Comparison of ENCODE assay signal across 8 mouse cellular contexts in genomic region chr15:86089991-86090529, GRCm38 (mm10). TPM values are rescaled to one million over a fixed set of nuclear protein-coding genes. Genes with fewer than 3 reads are reported as not detected.
DNase-seq lines count a peak whose midpoint lies in the region; TF ChIP-seq lines count a peak whose summit lies in the region.

No protein-coding gene starts in this region.

- no peak for TF ChIP-seq CTCF in heart, adult 2 months (IDR thresholded peaks at IDR 0.05)
- TF ChIP-seq CTCF in thymus, adult 2 months (IDR thresholded peaks at IDR 0.05; ENCODE audit: borderline replicate concordance, control insufficient read depth, extremely low read depth, insufficient read depth, low read length, poor library complexity): no peak

- H3K4me1 ChIP-seq in heart, adult 2 months (ENCODE audit: control insufficient read depth, insufficient read depth, low read length): peaks cover 54% of the 10 kb centered on the region
- peaks cover 22% of the 10 kb centered on the region for H3K4me1 ChIP-seq in thymus, adult 2 months (replicated peaks; ENCODE audit: control insufficient read depth, insufficient read depth, low read length)

- peaks cover 4% of the 10 kb centered on the region for H3K36me3 ChIP-seq in heart, adult 2 months (ENCODE audit: control insufficient read depth, insufficient read depth, low read length)
- H3K36me3 ChIP-seq in thymus, adult 2 months (ENCODE audit: control insufficient read depth, insufficient read depth, low read length): no peaks in the 10 kb centered on the region

- DNase-seq in adipocyte (ENCODE audit: low spot score): peak; percentile 97
- DNase-seq in embryo, embryonic 11 days: peak; percentile 69
- DNase-seq in heart, adult 2 months: peak; percentile 81 to 90
- DNase-seq in kidney, adult 18-20 months: peak; percentile 75
- peak; percentile 88 for DNase-seq in lung, postnatal 10 days
- peak; percentile 60 for DNase-seq in testis, postnatal 10 days (ENCODE audit: low spot score)
- DNase-seq in thymus, adult 2 months: no peak
- DNase-seq in spleen, adult 12 weeks (ENCODE audit: low spot score): no peak

- TF ChIP-seq POLR2A in heart, adult 2 months (IDR thresholded peaks at IDR 0.05; ENCODE audit: insufficient read depth, low read depth, low read length): peak; percentile 62
- TF ChIP-seq POLR2A in thymus, adult 2 months (IDR thresholded peaks at IDR 0.05; ENCODE audit: control insufficient read depth, extremely low read depth, insufficient read depth, low read length, poor library complexity): no peak

- no peaks in the 10 kb centered on the region for H3K27me3 ChIP-seq in heart, adult 2 months (ENCODE audit: control insufficient read depth, insufficient read depth, low read length)
- H3K27me3 ChIP-seq in thymus, adult 2 months (ENCODE audit: control insufficient read depth, insufficient read depth, low read length): no peaks in the 10 kb centered on the region

- intact Hi-C loops in heart, adult 2 months (cut with DNase I): loop anchor here (1.0 kb wide), 1 partner anchor 32 kb away; no protein-coding TSS in a partner anchor

- 9% methylated on average over 11 of the region's 11 CpGs for WGBS in heart, adult 2 months
- 88% methylated on average over 11 of the region's 11 CpGs for WGBS in thymus, adult 2 months

- no peaks in the 10 kb centered on the region for H3K79me2 ChIP-seq in heart, adult 2 months (replicated peaks; ENCODE audit: control insufficient read depth, insufficient read depth, low read length)

- peak; percentile 94; the same call in 1 of the 2 replicates for TF ChIP-seq EP300 in heart, adult 2 months (IDR thresholded peaks at IDR 0.05; ENCODE audit: insufficient read depth, low read depth, low read length)

- H3K9ac ChIP-seq in heart, adult 2 months (ENCODE audit: low read depth, low read length): no peak overlapping the region; the same call in 1 of the 2 replicates

- no peak overlapping the region for H3K4me3 ChIP-seq in heart, adult 2 months
- no peak overlapping the region for H3K4me3 ChIP-seq in thymus, adult 2 months (ENCODE audit: control insufficient read depth, insufficient read depth, low read length)

- H3K27ac ChIP-seq in heart, adult 2 months: peak overlapping the region; percentile 71
- H3K27ac ChIP-seq in thymus, adult 2 months (ENCODE audit: control insufficient read depth, insufficient read depth, low read length): no peak overlapping the region

RNA-seq across cellular contexts. Expression of gene Gramd4, which starts 32.6 kb away (rescaled TPM):
- 10 to 100 TPM; 27.6 to 31.5 TPM for total RNA-seq in heart, adult 2 months (2021)
- 25.3 and 39.8 TPM in 2 replicates for polyA plus RNA-seq in heart, adult 2 months (2012; rRNA removed)
- 35.1 and 37.1 TPM in 2 replicates for polyA plus RNA-seq in thymus, adult 2 months (2012; rRNA removed)

RNA-seq across cellular contexts. Expression of gene Celsr1, which starts 56.5 kb away (rescaled TPM):
- 1 to 10 TPM; 4.5 to 5.0 TPM for total RNA-seq in heart, adult 2 months (2021)
- polyA plus RNA-seq in heart, adult 2 months (2012; rRNA removed): 4.3 and 5.2 TPM in 2 replicates
- polyA plus RNA-seq in thymus, adult 2 months (2012; rRNA removed): 40.0 and 47.8 TPM in 2 replicates

Comparison
In these comparisons a context has a peak if more than half of its experiments do, and no peak if none do; other contexts are left out.
1. DNase-seq: peak in adipocyte (single experiment), embryo, embryonic 11 days (single experiment), heart, adult 2 months (2 of 2), kidney, adult 18-20 months (single experiment), lung, postnatal 10 days (single experiment) and testis, postnatal 10 days (single experiment); none in thymus, adult 2 months (single experiment) and spleen, adult 12 weeks (single experiment).